Mouse (Mus musculus) liver, adult 2 months (tissue): Measurements from ENCODE around the gene Slc16a3. TPM values are rescaled to one million over a fixed set of nuclear protein-coding genes. Genes with fewer than 3 reads are reported as not detected.

ENCODE experiments used
- DNase-seq: peaks from one replicate; pipeline ENCODE4 v3.0.0-alpha.2; 2011; ENCODE audit warnings: low read depth, low spot score; ENCODE audit errors: extremely low read depth
- H3K27ac ChIP-seq: fragments of 200-500 bp; replicated peaks from 2 replicates; pipeline ENCODE4 v1.5.1; 2012; ENCODE audit warnings: low read depth, mild to moderate bottlenecking, control low read depth, inconsistent platforms, low read length; ENCODE audit not compliant: insufficient read depth
- H3K27me3 ChIP-seq: fragments of 200-500 bp; 2 replicates; pipeline ENCODE4 v1.6.1; 2012; ENCODE audit warnings: mild to moderate bottlenecking, moderate library complexity, low read length, inconsistent platforms; ENCODE audit not compliant: control insufficient read depth, insufficient read depth
- H3K36me3 ChIP-seq: fragments of 200-500 bp; 2 replicates; pipeline ENCODE4 v1.6.1; 2012; ENCODE audit warnings: low read length, inconsistent platforms; ENCODE audit not compliant: control insufficient read depth, insufficient read depth
- H3K4me1 ChIP-seq: fragments of 200-500 bp; 2 replicates; pipeline ENCODE4 v1.6.1; 2011; ENCODE audit warnings: low read length; ENCODE audit not compliant: control insufficient read depth, insufficient read depth
- H3K4me3 ChIP-seq: fragments of 200-500 bp; 2 replicates; pipeline ENCODE4 v1.5.1; 2011; ENCODE audit warnings: low read depth, mild to moderate bottlenecking, control low read depth, low read length, moderate library complexity; ENCODE audit not compliant: insufficient read depth
- H3K79me2 ChIP-seq: fragments of 200-500 bp; 2 replicates; pipeline ENCODE4 v1.6.1; 2012; ENCODE audit warnings: inconsistent platforms, mild to moderate bottlenecking, low read length, moderate library complexity; ENCODE audit not compliant: control insufficient read depth, insufficient read depth
- H3K9ac ChIP-seq: fragments of 200-500 bp; 2 replicates; pipeline ENCODE4 v1.6.1; 2012; ENCODE audit warnings: low read depth, mild to moderate bottlenecking, control low read depth, inconsistent platforms, low read length
- CTCF ChIP-seq: fragments of 200-500 bp; IDR thresholded peaks from 2 replicates; pipeline ENCODE4 v1.5.1; 2011; ENCODE audit warnings: low read depth, low read length, control low read depth
- POLR2A ChIP-seq: fragments of 200-500 bp; IDR thresholded peaks from 2 replicates; pipeline ENCODE4 v1.6.1; 2011; ENCODE audit warnings: low read length, control low read depth; ENCODE audit not compliant: insufficient read depth; ENCODE audit errors: extremely low read depth
- WGBS: fragments of 180-500 bp; shearing (Covaris S2); methylation state at CpG from one replicate; pipeline ENCODE4 v1.1.7; 2018; 5-methylcytosine and 5-hydroxymethylcytosine counted together
- polyA plus RNA-seq: library from polyadenylated mRNA; depleted of rRNA; stranded (reverse); fragments of >200 nt; gene quantifications from 2 replicates; pipeline ENCODE4 v1.2.3, GENCODE M21; 2012
- total RNA-seq: library from RNA; depleted of rRNA; stranded (reverse); fragments of >200 nt; gene quantifications from 2 replicates; pipeline ENCODE4 v1.2.3, GENCODE M21; 2014

The Slc16a3 gene
- total and polyA plus RNA-seq, 2 experiments: 0.28 to 0.51 TPM

DNA sequence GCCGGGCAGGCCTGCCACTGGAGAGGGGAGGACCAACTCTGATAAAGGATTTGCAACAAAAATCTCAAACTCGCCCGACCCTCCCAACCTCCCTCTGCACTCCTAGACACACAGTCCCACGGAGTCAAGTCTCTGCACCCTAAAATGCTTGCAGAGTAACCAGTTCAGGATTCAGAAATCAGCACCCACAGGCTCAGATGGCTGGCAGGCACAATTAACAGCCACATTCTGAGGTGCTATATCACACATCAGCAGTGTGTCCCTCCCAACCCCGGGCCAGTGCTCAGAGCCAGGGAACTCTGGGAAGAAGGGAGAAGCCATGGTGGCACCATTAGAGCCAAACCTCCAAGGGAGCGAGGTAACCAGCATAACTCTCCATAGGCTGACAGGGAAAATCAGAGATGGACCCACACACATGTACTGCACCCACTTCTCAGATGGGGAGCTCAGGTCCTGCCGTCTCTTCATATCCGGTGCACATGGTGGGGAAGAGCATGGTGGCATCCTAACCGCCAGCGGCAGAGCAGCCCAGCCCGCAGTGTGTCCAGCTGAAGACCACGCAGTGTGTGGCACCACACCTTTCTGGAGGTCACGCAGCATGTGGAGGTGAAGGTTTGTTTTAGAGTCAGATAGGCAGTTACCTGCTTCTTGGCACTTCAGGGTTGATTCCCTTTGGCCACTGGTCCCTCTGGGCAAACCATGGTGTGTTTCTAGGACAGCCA lies 13.9 kb downstream of the Slc16a3 start:
- Histone ChIP-seq H3K4me3 (no peak overlapping the region), H3K79me2 (no peaks in the 10 kb centered on the region), H3K4me1 (no peaks in the 10 kb centered on the region), H3K27me3 (no peaks in the 10 kb centered on the region), H3K36me3 (peaks cover 36% of the 10 kb centered on the region), H3K27ac (no peak overlapping the region), H3K9ac (no peak overlapping the region)
- no peak for TF ChIP-seq POLR2A
- no peak for TF ChIP-seq CTCF
- WGBS: 95% methylated on average over 13 of the region's 13 CpGs
- DNase-seq: no peak

DNA sequence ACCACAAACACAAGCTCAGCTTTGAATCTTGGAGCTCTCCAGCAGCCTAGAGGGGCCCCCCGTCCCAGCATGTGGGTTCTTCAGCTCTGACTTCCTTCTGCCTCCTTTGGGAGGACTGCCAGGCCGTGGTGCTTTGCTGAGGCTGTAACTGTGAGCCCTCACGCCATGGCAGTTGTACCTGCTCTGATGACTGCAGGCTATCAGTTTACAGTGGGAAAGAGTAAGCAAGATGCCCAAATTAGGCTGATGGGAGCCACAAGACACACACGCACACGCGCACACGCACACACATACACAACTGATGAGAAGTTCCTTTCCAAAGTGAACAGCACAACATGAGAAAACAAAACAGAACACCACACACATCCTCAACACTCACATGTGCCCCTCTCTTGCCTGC lies 14.6 kb downstream of the Slc16a3 start:
- no peak overlapping the region for H3K9ac ChIP-seq
- DNase-seq: no peak
- peaks cover 43% of the 10 kb centered on the region for H3K36me3 ChIP-seq
- no peak for TF ChIP-seq POLR2A
- TF ChIP-seq CTCF: no peak
- WGBS: 92% methylated on average over 7 of the region's 7 CpGs
- H3K27ac ChIP-seq: no peak overlapping the region
- H3K79me2 ChIP-seq: no peaks in the 10 kb centered on the region
- H3K4me3 ChIP-seq: no peak overlapping the region
- no peaks in the 10 kb centered on the region for H3K27me3 ChIP-seq
- H3K4me1 ChIP-seq: no peaks in the 10 kb centered on the region

DNA sequence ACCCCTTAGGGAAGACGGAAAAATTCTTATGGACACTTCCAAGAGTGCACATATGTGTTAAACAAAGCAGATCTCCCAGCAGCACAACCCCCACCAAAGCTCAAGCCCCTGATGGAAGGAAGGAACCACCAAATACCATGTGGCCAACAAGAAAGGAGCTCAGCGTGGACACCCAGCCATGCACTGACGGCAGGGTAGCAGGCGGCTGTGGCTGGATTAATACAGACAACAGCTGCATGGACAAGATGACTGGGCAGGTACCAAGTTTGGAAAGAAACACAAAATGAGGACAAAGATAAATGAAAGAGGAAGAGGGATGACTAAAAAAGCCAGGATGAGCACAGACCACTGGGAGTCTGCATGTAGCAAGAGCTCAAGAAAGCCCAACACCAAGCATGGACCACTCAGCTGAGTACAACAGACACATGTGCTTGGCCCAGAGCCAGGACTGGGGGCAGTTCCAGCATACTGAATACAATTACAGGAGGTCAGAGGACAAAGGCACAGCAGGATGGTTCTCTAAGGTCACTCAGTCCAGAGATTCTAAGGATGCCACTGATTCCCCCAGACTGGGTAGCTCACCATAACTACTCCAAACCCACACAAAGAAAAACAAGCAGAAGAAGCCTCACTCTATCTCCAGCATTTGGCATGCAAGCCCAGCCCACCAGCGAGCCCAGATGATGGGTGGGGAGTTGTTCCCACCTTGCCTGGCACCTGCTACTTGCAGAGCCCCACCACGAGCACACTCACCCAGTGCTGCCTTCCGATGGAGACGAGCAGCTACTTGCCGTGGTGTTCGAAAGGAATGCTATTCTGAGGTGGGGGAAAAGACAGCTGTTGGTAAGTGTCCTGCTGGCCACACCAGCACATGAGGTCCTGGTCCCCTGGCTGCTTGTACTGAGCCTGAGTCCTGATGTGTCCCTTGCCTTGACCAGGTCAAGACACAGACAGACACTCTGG lies 16.2 kb downstream of the Slc16a3 start:
- 92% methylated on average over 10 of the region's 10 CpGs for WGBS
- no peak for TF ChIP-seq POLR2A
- no peak for TF ChIP-seq CTCF
- peaks cover 57% of the 10 kb centered on the region for H3K36me3 ChIP-seq
- no peak for DNase-seq
- H3K79me2 ChIP-seq: no peaks in the 10 kb centered on the region
- no peak overlapping the region for H3K9ac ChIP-seq
- no peak overlapping the region for H3K27ac ChIP-seq
- no peaks in the 10 kb centered on the region for H3K27me3 ChIP-seq
- no peaks in the 10 kb centered on the region for H3K4me1 ChIP-seq
- H3K4me3 ChIP-seq: no peak overlapping the region

DNA sequence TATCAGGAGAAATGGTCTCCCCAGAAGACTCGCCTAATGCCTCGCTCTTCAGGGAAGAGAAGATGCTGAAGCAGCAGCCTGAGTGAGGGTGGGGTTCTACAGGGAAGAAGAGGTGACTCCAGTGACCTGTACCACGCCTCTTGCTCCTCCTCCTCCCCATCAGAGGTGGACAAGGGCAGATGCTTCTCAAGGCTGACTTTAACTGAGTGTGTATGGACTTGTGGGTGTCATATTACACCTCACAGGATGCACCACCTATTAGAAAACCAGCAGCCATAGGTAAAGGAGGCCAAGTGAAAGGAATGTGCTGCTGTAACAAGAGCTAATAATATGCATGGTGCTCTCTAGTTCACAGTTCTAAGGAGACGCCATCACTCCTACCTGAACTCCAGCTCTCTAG lies 17.3 kb downstream of the Slc16a3 start:
- peaks cover 68% of the 10 kb centered on the region for H3K36me3 ChIP-seq
- H3K9ac ChIP-seq: no peak overlapping the region
- no peak overlapping the region for H3K4me3 ChIP-seq
- 87% methylated on average over 4 of the region's 4 CpGs for WGBS
- H3K79me2 ChIP-seq: peaks cover 2% of the 10 kb centered on the region; the same call in 1 of the 2 replicates
- H3K4me1 ChIP-seq: no peaks in the 10 kb centered on the region
- H3K27ac ChIP-seq: no peak overlapping the region
- TF ChIP-seq POLR2A (no peak), CTCF (no peak)
- DNase-seq: no peak
- H3K27me3 ChIP-seq: no peaks in the 10 kb centered on the region

DNA sequence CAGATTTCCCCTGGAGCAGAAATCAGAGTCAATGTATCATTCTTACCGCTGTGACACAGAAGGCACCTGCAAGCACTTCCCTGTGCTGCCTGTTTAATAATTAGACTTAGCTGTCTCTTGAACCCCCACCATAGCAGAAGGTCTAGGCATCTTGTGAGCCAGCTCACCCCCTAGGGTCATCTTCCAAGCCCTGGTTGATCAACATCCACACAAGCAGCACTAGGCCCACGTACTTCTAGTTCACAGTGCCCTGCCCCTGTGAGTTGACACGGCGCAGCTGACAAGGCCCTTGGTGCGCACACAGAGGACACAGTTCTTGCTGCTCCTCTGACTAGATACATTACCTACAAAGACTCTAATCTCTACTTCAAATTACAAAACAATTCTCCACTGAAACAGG lies 21.5 kb downstream of the Slc16a3 start:
- 93% methylated on average over 5 of the region's 5 CpGs for WGBS

More for the DNA sequence above, 21.5 kb downstream of the Slc16a3 start:
- no peak for DNase-seq
- no peak overlapping the region for H3K27ac ChIP-seq
- H3K9ac ChIP-seq: no peak overlapping the region
- peaks cover 3% of the 10 kb centered on the region; the same call in 1 of the 2 replicates for H3K4me1 ChIP-seq
- TF ChIP-seq CTCF (no peak), POLR2A (no peak)
- peaks cover 11% of the 10 kb centered on the region; the same call in 1 of the 2 replicates for H3K79me2 ChIP-seq
- H3K36me3 ChIP-seq: peaks cover 85% of the 10 kb centered on the region
- no peak overlapping the region for H3K4me3 ChIP-seq
- no peaks in the 10 kb centered on the region for H3K27me3 ChIP-seq
